Mouse (Mus musculus) cerebellum, adult 2 months (tissue): ENCODE measurements at regions not wholly inside any gene's neighbourhood (a gene's known extent, or its start where the extent isn't known, plus 50 kb on each side); places are given as distances from the start of the nearest gene placed in this dataset.

ENCODE experiments used
- DNase-seq, 2 experiments: peaks; one replicate each; pipeline ENCODE4 v3.0.0; 2021
- H3K27ac ChIP-seq: fragments of 200-500 bp; 2 replicates; pipeline ENCODE4 v1.5.1; 2012; ENCODE audit warnings: low read length, control low read depth, inconsistent platforms; ENCODE audit not compliant: insufficient read depth
- H3K27me3 ChIP-seq: fragments of 200-500 bp; 2 replicates; pipeline ENCODE4 v1.6.1; 2012; ENCODE audit warnings: inconsistent platforms, mild to moderate bottlenecking, low read length, moderate library complexity; ENCODE audit not compliant: control insufficient read depth, insufficient read depth
- H3K4me1 ChIP-seq: fragments of 200-500 bp; 2 replicates; pipeline ENCODE4 v1.6.1; 2011; ENCODE audit warnings: low read length; ENCODE audit not compliant: control insufficient read depth, insufficient read depth
- H3K4me3 ChIP-seq: fragments of 200-500 bp; replicated peaks from 2 replicates; pipeline ENCODE3; 2011; ENCODE audit warnings: mild to moderate bottlenecking, low read depth, low read length, control low read depth; ENCODE audit not compliant: insufficient read depth
- CTCF ChIP-seq: fragments of 200-500 bp; IDR thresholded peaks from 2 replicates; pipeline ENCODE4 v1.5.1; 2011; ENCODE audit warnings: low read depth, mild to moderate bottlenecking, control low read depth, low read length, moderate library complexity, borderline replicate concordance; ENCODE audit not compliant: insufficient read depth
- POLR2A ChIP-seq: fragments of 200-500 bp; IDR thresholded peaks from 2 replicates; pipeline ENCODE4 v1.6.1; 2011; ENCODE audit warnings: low read length, control low read depth, borderline replicate concordance; ENCODE audit not compliant: insufficient read depth
- WGBS: fragments of 180-500 bp; shearing (Covaris S2); methylation state at CpG from one replicate; pipeline ENCODE4 v1.1.7; 2018; 5-methylcytosine and 5-hydroxymethylcytosine counted together

GRCm38 (mm10) chr6:107755158-107755557 lies 225.6 kb downstream of the Lrrn1 start:
- TF ChIP-seq POLR2A (no peak), CTCF (no peak)
- no peak overlapping the region for H3K27ac ChIP-seq
- WGBS, result 24% methylated on average over 2 of the region's 2 CpGs
- no peaks in the 10 kb centered on the region for H3K4me1 ChIP-seq
- no peaks in the 10 kb centered on the region for H3K27me3 ChIP-seq
- no peak overlapping the region for H3K4me3 ChIP-seq
- DNase-seq, result no peak

- Histone ChIP-seq H3K27ac (no peak overlapping the region), H3K4me3 (no peak overlapping the region), H3K27me3 (no peaks in the 10 kb centered on the region), H3K4me1 (no peaks in the 10 kb centered on the region)
- no peak for DNase-seq
- 56% methylated on average over 11 of the region's 11 CpGs for WGBS
- TF ChIP-seq POLR2A (no peak), CTCF (no peak)
These were observed 241.4 kb downstream of the Lrrn1 start for GRCm38 (mm10) chr6:107770834-107771470.

GRCm38 (mm10) chr6:107784998-107785397 lies 255.4 kb downstream of the Lrrn1 start:
- no peak for TF ChIP-seq POLR2A
- no peak for TF ChIP-seq CTCF
- no peak for DNase-seq
- WGBS, result 81% methylated on average over 2 of the region's 2 CpGs

GRCm38 (mm10) chr6:107788224-107788893 lies 258.8 kb downstream of the Lrrn1 start:
- no peak for TF ChIP-seq CTCF
- TF ChIP-seq POLR2A, result no peak
- no peaks in the 10 kb centered on the region for H3K4me1 ChIP-seq
- H3K4me3 ChIP-seq, result no peak overlapping the region
- no peaks in the 10 kb centered on the region for H3K27me3 ChIP-seq
- 89% methylated on average over 2 of the region's 2 CpGs for WGBS
- H3K27ac ChIP-seq, result no peak overlapping the region
- DNase-seq, result no peak

More at GRCm38 (mm10) chr6:107784998-107785397, 255.4 kb downstream of the Lrrn1 start:
- H3K4me3 ChIP-seq, result no peak overlapping the region
- no peaks in the 10 kb centered on the region for H3K4me1 ChIP-seq
- H3K27ac ChIP-seq, result no peak overlapping the region
- H3K27me3 ChIP-seq, result no peaks in the 10 kb centered on the region

GRCm38 (mm10) chr6:107797845-107798244 lies 267.0 kb upstream of the Setmar start:
- H3K4me1 ChIP-seq, result no peaks in the 10 kb centered on the region
- H3K27me3 ChIP-seq, result no peaks in the 10 kb centered on the region
- no peak overlapping the region for H3K27ac ChIP-seq
- 84% methylated on average over 2 of the region's 2 CpGs for WGBS
- no peak overlapping the region for H3K4me3 ChIP-seq
- no peak for DNase-seq
- TF ChIP-seq CTCF (no peak), POLR2A (no peak)

GRCm38 (mm10) chr6:107803056-107803455 lies 261.8 kb upstream of the Setmar start:
- Histone ChIP-seq H3K4me3 (no peak overlapping the region), H3K27me3 (no peaks in the 10 kb centered on the region), H3K27ac (no peak overlapping the region), H3K4me1 (no peaks in the 10 kb centered on the region)
- no peak for DNase-seq
- TF ChIP-seq POLR2A, result no peak
- TF ChIP-seq CTCF, result no peak
